Mouse (Mus musculus): ENCODE measurements around the gene Vps45. TPM values are rescaled to one million over a fixed set of nuclear protein-coding genes. Genes with fewer than 3 reads are reported as not detected.
"Not testable (repeated sequence)": the region's sequence is repeated elsewhere in the genome, so short reads cannot be mapped to it uniquely, and the experiment has no call there.

The Vps45 gene
- polyA plus RNA-seq, 1 experiment: 4.7 TPM

DNA sequence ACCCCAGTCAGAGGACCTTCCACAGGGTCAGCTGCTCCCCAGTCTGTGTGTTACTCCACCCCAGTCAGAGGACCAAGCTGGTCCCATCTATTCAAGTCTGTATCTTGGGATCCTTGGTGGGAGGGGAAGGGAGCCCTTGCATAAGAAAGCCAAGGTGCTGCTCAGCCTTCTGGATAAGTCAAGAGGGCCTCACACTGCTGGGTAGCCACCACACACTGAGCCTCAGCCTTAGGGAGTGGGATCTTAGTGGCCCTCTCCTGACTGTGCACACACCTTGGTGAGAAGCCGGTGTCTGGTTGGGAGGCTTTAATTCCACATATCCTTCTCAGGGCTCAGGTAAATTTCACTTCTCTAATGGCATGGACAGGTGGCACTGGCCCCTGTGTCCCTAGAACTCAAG lies 70.1 kb downstream of the Vps45 start:
- no peak overlapping the region for H3K4me3 ChIP-seq (replicated peaks; ENCODE audit: extremely low read depth, low read depth, low read length)
- H3K4me1 ChIP-seq (ENCODE audit: control insufficient read depth, insufficient read depth, low read length): peaks cover 17% of the 10 kb centered on the region; the same call in 1 of the 2 replicates
- TF ChIP-seq POLR2A (IDR thresholded peaks at IDR 0.05; ENCODE audit: borderline replicate concordance, extremely low read depth, low read depth, low read length) (no peak), CTCF (IDR thresholded peaks at IDR 0.05; ENCODE audit: insufficient read depth, low read length) (no peak)
- DNase-seq: no peak
- WGBS: 96% methylated on average over 1 of the region's 1 CpGs

DNA sequence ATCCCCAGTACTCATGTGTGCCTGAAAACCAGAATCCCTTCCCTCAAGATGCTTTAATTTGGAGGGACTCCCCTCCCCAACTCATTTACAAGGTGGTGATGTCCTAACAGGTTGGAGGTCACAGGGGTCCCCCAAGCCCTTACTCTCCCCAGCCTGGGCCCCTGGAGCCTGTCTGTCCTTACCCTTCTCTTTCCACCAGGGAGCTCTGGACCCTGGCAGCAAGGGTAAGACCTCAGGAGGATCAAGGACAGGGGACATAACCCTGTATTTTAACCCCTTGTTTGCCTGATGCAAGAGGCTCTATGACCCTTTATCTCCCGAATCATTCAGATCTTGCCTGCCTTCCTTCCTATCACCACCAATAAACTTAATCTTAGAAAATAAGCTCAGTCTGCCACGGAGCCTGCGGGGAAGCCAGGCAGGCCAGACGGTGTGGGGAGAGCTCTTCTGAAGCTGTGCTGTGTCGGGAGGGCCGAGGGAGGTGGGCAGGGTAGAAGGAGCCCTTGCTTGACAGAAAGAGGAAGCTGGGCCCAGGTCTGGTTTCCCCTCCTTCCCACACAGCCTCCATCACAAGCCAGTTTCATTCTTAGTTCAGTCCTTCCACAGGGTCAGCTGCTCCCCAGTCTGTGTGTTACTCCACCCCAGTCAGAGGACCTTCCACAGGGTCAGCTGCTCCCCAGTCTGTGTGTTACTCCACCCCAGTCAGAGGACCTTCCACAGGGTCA lies 70.7 kb downstream of the Vps45 start:
- DNase-seq: no peak
- 57% methylated on average over 6 of the region's 6 CpGs for WGBS
- Histone ChIP-seq H3K4me3 (replicated peaks; ENCODE audit: extremely low read depth, low read depth, low read length) (no peak overlapping the region), H3K4me1 (ENCODE audit: control insufficient read depth, insufficient read depth, low read length) (peaks cover 17% of the 10 kb centered on the region; the same call in 1 of the 2 replicates)
- TF ChIP-seq POLR2A (IDR thresholded peaks at IDR 0.05; ENCODE audit: borderline replicate concordance, extremely low read depth, low read depth, low read length) (no peak), CTCF (IDR thresholded peaks at IDR 0.05; ENCODE audit: insufficient read depth, low read length) (no peak)

DNA sequence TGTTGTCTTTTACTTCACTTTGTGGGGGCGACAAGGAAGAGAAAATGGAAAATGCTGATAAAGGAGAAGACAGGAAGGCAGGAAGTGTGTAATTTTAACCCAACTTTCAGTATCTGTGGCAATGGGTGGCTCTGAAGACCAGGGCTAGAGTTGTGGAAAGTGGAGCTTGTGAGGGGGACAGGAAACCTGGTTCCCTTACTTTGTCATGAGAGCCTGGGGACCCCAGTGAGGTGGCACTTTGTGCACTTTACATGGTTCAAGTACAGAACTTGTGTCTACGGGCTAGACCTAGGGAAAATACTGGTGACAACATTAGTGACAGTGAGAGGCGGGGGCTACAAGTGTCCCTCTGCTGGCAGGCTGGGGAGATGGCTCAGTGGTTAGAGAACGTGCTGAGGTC lies 71.3 kb downstream of the Vps45 start:
- 62% methylated on average over 4 of the region's 4 CpGs for WGBS
- H3K4me1 ChIP-seq (ENCODE audit: control insufficient read depth, insufficient read depth, low read length): peaks cover 17% of the 10 kb centered on the region; the same call in 1 of the 2 replicates
- TF ChIP-seq CTCF (IDR thresholded peaks at IDR 0.05; ENCODE audit: insufficient read depth, low read length): no peak
- no peak for TF ChIP-seq POLR2A (IDR thresholded peaks at IDR 0.05; ENCODE audit: borderline replicate concordance, extremely low read depth, low read depth, low read length)
- no peak for DNase-seq
- no peak overlapping the region for H3K4me3 ChIP-seq (replicated peaks; ENCODE audit: extremely low read depth, low read depth, low read length)

DNA sequence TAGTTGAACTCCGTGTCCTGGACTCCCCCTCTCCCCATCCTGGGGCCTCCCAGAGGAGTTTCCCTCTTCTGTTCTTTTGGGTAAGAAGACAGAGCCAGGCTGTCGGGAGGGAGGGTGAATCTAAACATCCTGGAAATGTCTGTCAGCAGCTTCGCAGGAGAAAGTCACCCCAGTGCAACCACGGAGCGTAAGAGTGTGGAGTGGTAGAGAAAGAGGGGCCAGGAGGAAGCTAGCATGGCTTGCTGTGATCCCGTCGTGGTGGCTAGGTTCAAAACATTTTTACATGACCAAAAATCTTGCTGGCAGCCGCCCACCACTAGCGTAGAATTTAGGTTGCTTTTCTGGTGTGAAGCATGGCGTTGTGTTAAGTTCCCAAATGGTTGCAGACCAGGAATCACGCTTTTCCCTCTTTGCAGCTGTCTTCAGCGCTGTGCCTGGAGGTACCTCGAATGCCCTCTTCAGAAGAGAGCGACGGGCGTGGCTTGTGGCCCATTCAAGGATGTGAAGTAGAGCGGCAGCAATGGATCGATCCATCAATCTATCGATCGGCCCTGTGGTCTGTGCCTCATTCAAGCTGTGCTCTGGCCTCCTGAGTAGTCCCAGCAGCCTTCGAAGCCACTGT lies 72.2 kb downstream of the Vps45 start:
- H3K4me1 ChIP-seq (ENCODE audit: control insufficient read depth, insufficient read depth, low read length): peaks cover 17% of the 10 kb centered on the region; the same call in 1 of the 2 replicates
- TF ChIP-seq CTCF (IDR thresholded peaks at IDR 0.05; ENCODE audit: insufficient read depth, low read length) (no peak), POLR2A (IDR thresholded peaks at IDR 0.05; ENCODE audit: borderline replicate concordance, extremely low read depth, low read depth, low read length) (peak; percentile 46; the same call in 1 of the 2 replicates)
- no peak overlapping the region for H3K4me3 ChIP-seq (replicated peaks; ENCODE audit: extremely low read depth, low read depth, low read length)
- WGBS: 10% methylated on average over 21 of the region's 21 CpGs
- peak; percentile 33 for DNase-seq

GRCm38 (mm10) chr3:95985209-95986000 lies 72.9 kb downstream of the Vps45 start:
- TF ChIP-seq CTCF (IDR thresholded peaks at IDR 0.05; ENCODE audit: insufficient read depth, low read length) (no peak), POLR2A (IDR thresholded peaks at IDR 0.05; ENCODE audit: borderline replicate concordance, extremely low read depth, low read depth, low read length) (peak; percentile 55; the same call in 1 of the 2 replicates)
- WGBS: 13% methylated on average over 12 of the region's 12 CpGs
- DNase-seq: no peak
- peak overlapping the region; percentile 14 for H3K4me3 ChIP-seq (replicated peaks; ENCODE audit: extremely low read depth, low read depth, low read length)
- H3K4me1 ChIP-seq (ENCODE audit: control insufficient read depth, insufficient read depth, low read length): peaks cover 17% of the 10 kb centered on the region; the same call in 1 of the 2 replicates

- WGBS: 85% methylated on average over 4 of the region's 4 CpGs
- DNase-seq: no peak
- no peak for TF ChIP-seq POLR2A (IDR thresholded peaks at IDR 0.05; ENCODE audit: borderline replicate concordance, extremely low read depth, low read depth, low read length)
- no peak for TF ChIP-seq CTCF (IDR thresholded peaks at IDR 0.05; ENCODE audit: insufficient read depth, low read length)
Observed at GRCm38 (mm10) chr3:95982129-95982528, 76.1 kb downstream of the Vps45 start.

GRCm38 (mm10) chr3:95980276-95980970 lies 77.8 kb downstream of the Vps45 start:
- no peak for DNase-seq
- no peak overlapping the region for H3K4me3 ChIP-seq (replicated peaks; ENCODE audit: extremely low read depth, low read depth, low read length)
- TF ChIP-seq CTCF (IDR thresholded peaks at IDR 0.05; ENCODE audit: insufficient read depth, low read length): no peak
- TF ChIP-seq POLR2A (IDR thresholded peaks at IDR 0.05; ENCODE audit: borderline replicate concordance, extremely low read depth, low read depth, low read length): no peak
- WGBS: 85% methylated on average over 12 of the region's 12 CpGs
- H3K4me1 ChIP-seq (ENCODE audit: control insufficient read depth, insufficient read depth, low read length): 0 out of 2 replicates have a peak, but pooled peaks cover 1% of the 10 kb centered on the region

More at GRCm38 (mm10) chr3:95982129-95982528, 76.1 kb downstream of the Vps45 start:
- no peak overlapping the region for H3K4me3 ChIP-seq (replicated peaks; ENCODE audit: extremely low read depth, low read depth, low read length)
- peaks cover 12% of the 10 kb centered on the region; the same call in 1 of the 2 replicates for H3K4me1 ChIP-seq (ENCODE audit: control insufficient read depth, insufficient read depth, low read length)

GRCm38 (mm10) chr3:95978265-95978664 lies 80.0 kb downstream of the Vps45 start:
- no peak for TF ChIP-seq POLR2A (IDR thresholded peaks at IDR 0.05; ENCODE audit: borderline replicate concordance, extremely low read depth, low read depth, low read length)
- peak; percentile 34; the same call in 1 of the 2 replicates for TF ChIP-seq CTCF (IDR thresholded peaks at IDR 0.05; ENCODE audit: insufficient read depth, low read length)
- Histone ChIP-seq H3K4me1 (ENCODE audit: control insufficient read depth, insufficient read depth, low read length) (no peaks in the 10 kb centered on the region), H3K4me3 (replicated peaks; ENCODE audit: extremely low read depth, low read depth, low read length) (no peak overlapping the region)
- WGBS: 39% methylated on average over 9 of the region's 9 CpGs
- no peak for DNase-seq

GRCm38 (mm10) chr3:95977587-95977986 lies 80.7 kb downstream of the Vps45 start:
- not testable (repeated sequence) for H3K4me1 ChIP-seq (ENCODE audit: control insufficient read depth, insufficient read depth, low read length); H3K4me3 ChIP-seq (replicated peaks; ENCODE audit: extremely low read depth, low read depth, low read length); DNase-seq
- 87% methylated on average over 7 of the region's 7 CpGs for WGBS

Data from lung, adult 2 months (tissue).